Mouse (Mus musculus) intestine, postnatal 0 days (tissue): ENCODE results near the gene Adgrl2. TPM values are rescaled to one million over a fixed set of nuclear protein-coding genes. Genes with fewer than 3 reads are reported as not detected.

Experiments
- ATAC-seq: fragments of 200-750 bp; cut with Nextera tagmentation; 2 replicates; pipeline ENCODE4 v1.8.0; 2017; ENCODE audit warnings: mild to moderate bottlenecking, moderate TSS enrichment, moderate library complexity
- H3K27ac ChIP-seq: fragments of 300-500 bp; sonication (generic); 2 replicates; pipeline ENCODE4 v1.5.1; 2014; ENCODE audit warnings: mild to moderate bottlenecking, low read depth, low read length, moderate library complexity
- H3K27me3 ChIP-seq: fragments of 300-500 bp; sonication (generic); replicated peaks from 2 replicates; pipeline ENCODE4 v1.6.1; 2014; ENCODE audit warnings: low read length, mixed read lengths; ENCODE audit not compliant: control insufficient read depth, insufficient read depth
- H3K36me3 ChIP-seq: fragments of 300-500 bp; sonication (generic); 2 replicates; pipeline ENCODE4 v1.6.1; 2014; ENCODE audit warnings: mild to moderate bottlenecking, moderate library complexity; ENCODE audit not compliant: control insufficient read depth, insufficient read depth
- H3K4me1 ChIP-seq: fragments of 300-500 bp; sonication (generic); replicated peaks from 2 replicates; pipeline ENCODE4 v1.6.1; 2014; ENCODE audit warnings: antibody characterized with exemption, low read length, mixed read lengths; ENCODE audit not compliant: control insufficient read depth, insufficient read depth
- H3K4me2 ChIP-seq: fragments of 300-500 bp; sonication (generic); replicated peaks from 2 replicates; pipeline ENCODE4 v1.6.1; 2014; ENCODE audit warnings: low read depth, mild to moderate bottlenecking, moderate library complexity
- H3K4me3 ChIP-seq: fragments of 300-500 bp; sonication (generic); 2 replicates; pipeline ENCODE4 v1.5.1; 2014; ENCODE audit warnings: low read depth, low read length
- H3K9ac ChIP-seq: fragments of 300-500 bp; sonication (generic); 2 replicates; pipeline ENCODE4 v1.6.1; 2014; ENCODE audit warnings: mild to moderate bottlenecking, low read depth, low read length
- H3K9me3 ChIP-seq: fragments of 300-500 bp; sonication (generic); 2 replicates; pipeline ENCODE4 v1.6.1; 2016; ENCODE audit warnings: mixed run types; ENCODE audit not compliant: control insufficient read depth
- CTCF ChIP-seq: sonication (generic); IDR thresholded peaks from 2 replicates; pipeline ENCODE4 v1.5.1; 2016; ENCODE audit warnings: low read depth, mild to moderate bottlenecking, control low read depth, antibody characterized with exemption, moderate library complexity
- WGBS: fragments of 180-500 bp; shearing (Covaris S2); extraction: QIAGEN DNeasy Blood & Tissue Kit; methylation state at CpG from one replicate; pipeline ENCODE4 v1.1.7; 2014; 5-methylcytosine and 5-hydroxymethylcytosine counted together
- polyA plus RNA-seq: library from polyadenylated mRNA; unstranded; fragments of >200 nt; fragmentation: Nextera tagmentation; extraction: Ambion mirVana; gene quantifications from 2 replicates; pipeline ENCODE4 v1.2.1, GENCODE M21; 2015

Adgrl2 gene
- polyA plus RNA-seq, 1 experiment from 2014 or later, result 20.4 TPM

DNA sequence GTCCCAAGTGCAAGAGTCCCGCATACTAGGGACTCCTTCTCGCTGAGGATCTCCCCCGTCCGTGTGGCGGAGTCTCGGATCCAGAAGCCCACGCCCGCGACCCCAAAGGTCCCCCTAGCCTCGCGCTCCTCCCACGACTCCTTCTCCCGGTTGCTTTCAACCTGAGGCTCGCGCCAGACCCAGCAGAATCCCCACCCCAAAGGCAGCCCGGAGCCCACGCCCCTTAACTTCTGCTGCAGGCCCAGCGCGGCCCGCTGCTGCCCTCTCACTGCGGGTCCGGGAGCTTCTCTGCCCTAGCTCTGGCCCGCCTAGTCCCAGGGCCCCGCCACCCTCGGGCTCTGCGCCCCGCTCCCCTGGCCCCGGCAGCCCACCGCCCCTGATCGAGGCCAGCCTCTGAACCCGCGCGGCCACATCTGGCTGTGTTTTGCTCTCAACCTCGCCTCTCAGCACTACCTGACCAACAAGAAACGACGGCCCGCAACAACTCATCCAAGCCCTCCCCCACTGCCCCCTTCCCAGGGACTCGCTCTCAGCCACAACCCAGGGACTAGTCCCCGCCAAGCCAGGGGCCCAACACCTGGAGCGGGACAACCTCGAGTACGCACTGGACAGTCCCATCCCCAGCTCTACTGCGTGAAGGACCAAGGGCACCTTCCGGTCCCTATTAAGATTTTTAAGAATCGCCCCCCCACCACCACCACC, 2.6 kb downstream of the Adgrl2 start:
- no peaks in the 10 kb centered on the region for H3K9me3 ChIP-seq
- peak overlapping the region; percentile 78 for H3K9ac ChIP-seq
- no peaks in the 10 kb centered on the region for H3K27me3 ChIP-seq
- TF ChIP-seq CTCF, result peak; percentile 95
- H3K4me2 ChIP-seq, result peak overlapping the region; percentile 94
- ATAC-seq, result peak; percentile 53; the same call in 1 of the 2 replicates
- peak overlapping the region; percentile 70 for H3K4me3 ChIP-seq
- no peaks in the 10 kb centered on the region for H3K36me3 ChIP-seq
- WGBS, result 1% methylated on average over 45 of the region's 45 CpGs
- H3K4me1 ChIP-seq, result no peaks in the 10 kb centered on the region
- peak overlapping the region; percentile 93 for H3K27ac ChIP-seq

DNA sequence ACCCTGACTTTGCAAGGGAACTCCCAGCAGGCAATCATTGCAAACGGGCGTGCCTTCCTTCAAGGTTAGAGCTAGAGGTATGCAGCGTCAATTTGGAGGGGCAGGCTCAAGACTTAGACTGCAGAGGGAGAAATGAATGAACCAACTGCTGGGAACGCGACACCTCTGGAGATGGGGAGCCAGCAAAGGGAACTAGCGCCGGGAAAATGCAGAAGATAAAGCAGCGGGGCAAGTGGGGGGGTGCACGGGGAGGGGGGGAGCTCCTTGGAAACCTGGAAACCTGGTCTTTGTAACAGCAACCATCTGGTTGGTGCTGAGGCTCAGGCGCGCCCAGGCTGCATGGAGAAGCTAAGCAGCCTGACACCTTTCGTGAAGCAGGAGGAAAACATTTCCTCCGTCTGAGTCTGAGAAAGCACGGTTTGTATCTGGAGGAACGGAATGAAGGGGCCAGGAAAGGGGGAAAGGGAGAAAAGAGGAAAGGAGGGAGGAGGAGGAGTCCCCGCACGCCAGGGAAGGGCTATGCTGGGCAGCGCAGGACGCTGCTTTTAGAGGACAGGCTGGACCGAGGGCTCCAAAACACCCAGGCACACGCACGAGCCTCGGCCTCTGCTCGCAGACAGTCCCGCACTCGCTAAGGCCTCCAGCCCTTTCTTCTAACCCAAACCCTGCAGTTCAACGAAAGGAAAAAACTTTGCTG, 3.3 kb downstream of the Adgrl2 start:
- WGBS, result under 1% methylated on average over 27 of the region's 27 CpGs

DNA sequence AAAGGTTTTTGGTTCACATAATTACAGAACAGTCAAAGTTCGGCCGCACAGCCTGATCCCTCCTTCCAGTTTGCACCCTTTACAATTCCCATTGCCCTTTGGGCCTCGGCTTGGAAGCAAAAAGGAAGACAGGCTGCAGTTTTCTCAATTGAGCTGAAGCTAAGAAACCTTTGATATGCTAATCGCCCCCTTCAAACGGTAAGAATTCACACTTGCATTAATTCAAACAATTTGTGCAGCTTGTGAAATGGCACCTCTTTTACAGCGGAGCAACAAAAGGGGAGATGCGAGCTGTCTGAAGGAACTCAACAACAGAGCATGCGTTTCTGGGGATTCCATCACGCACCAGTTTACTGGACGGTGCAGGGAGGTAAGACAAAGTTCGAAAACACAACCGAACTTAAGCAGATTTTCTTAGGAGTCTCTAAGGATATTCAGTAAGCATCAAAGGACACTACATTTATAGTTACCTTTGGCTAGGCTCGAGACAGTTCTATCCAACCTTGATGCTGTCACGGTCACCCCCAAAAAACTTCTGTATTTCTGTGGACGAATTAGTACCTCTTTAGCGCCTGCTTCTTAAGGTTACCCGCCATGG, 4.0 kb downstream of the Adgrl2 start:
- no peak for TF ChIP-seq CTCF
- H3K9me3 ChIP-seq, result no peaks in the 10 kb centered on the region
- no peaks in the 10 kb centered on the region for H3K27me3 ChIP-seq
- H3K4me3 ChIP-seq, result peak overlapping the region; percentile 70
- H3K4me1 ChIP-seq, result no peaks in the 10 kb centered on the region
- no peak for ATAC-seq
- peak overlapping the region; percentile 94 for H3K4me2 ChIP-seq
- WGBS, result 14% methylated on average over 17 of the region's 17 CpGs
- H3K27ac ChIP-seq, result no peak overlapping the region
- H3K36me3 ChIP-seq, result no peaks in the 10 kb centered on the region
- peak overlapping the region; percentile 78; the same call in 1 of the 2 replicates for H3K9ac ChIP-seq

More for the DNA sequence above, 3.3 kb downstream of the Adgrl2 start:
- peak overlapping the region; percentile 93 for H3K27ac ChIP-seq
- ATAC-seq, result no peak
- H3K4me3 ChIP-seq, result peak overlapping the region; percentile 70
- peak overlapping the region; percentile 78 for H3K9ac ChIP-seq
- H3K36me3 ChIP-seq, result no peaks in the 10 kb centered on the region
- no peaks in the 10 kb centered on the region for H3K27me3 ChIP-seq
- H3K4me1 ChIP-seq, result no peaks in the 10 kb centered on the region
- H3K9me3 ChIP-seq, result no peaks in the 10 kb centered on the region
- no peak for TF ChIP-seq CTCF
- H3K4me2 ChIP-seq, result peak overlapping the region; percentile 94

DNA sequence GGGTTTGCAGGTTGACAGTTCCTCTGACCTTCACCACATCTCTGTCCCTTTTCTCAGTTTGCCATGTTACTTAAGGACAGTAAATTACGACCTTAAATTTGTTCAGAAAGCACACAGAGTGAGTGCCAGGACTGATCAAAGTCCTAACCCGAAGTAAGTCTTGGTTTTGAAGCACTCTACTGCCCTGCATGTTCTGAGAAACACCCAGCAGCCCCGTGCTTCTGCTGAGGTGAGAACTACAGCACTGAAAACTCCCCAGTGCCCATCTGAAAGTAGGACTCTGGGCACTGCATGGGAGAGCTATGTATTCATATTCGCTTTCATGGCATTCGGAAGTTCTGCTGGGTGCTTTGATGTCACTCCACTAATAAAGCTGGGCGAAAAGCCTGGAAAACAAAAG, 6.0 kb downstream of the Adgrl2 start:
- no peaks in the 10 kb centered on the region for H3K27me3 ChIP-seq
- H3K4me2 ChIP-seq, result no peak overlapping the region
- no peak overlapping the region for H3K27ac ChIP-seq
- no peak overlapping the region for H3K4me3 ChIP-seq
- ATAC-seq, result no peak
- H3K36me3 ChIP-seq, result no peaks in the 10 kb centered on the region
- TF ChIP-seq CTCF, result no peak
- 47% methylated on average over 6 of the region's 6 CpGs for WGBS
- H3K9me3 ChIP-seq, result no peaks in the 10 kb centered on the region
- H3K4me1 ChIP-seq, result no peaks in the 10 kb centered on the region
- no peak overlapping the region for H3K9ac ChIP-seq

DNA sequence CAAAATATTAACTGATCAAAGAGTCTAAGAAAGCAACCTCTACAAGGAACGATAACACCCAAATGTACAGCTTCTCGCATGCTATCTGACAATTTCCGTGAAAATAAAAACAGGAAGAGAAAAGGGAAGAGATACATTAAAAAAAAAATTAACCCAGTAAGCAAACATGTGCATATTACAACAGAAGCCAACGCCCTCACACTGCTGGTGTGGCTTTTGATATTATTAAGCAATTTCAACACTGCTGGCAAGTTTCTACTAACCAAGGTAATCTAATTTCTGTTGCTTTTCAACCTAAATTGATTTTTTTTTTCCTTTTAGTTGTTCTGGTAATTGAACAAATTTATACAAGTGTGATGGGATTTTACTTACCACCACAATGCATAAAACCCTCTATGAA, 8.0 kb downstream of the Adgrl2 start:
- Histone ChIP-seq H3K36me3 (no peaks in the 10 kb centered on the region), H3K9ac (no peak overlapping the region), H3K9me3 (no peaks in the 10 kb centered on the region), H3K4me3 (no peak overlapping the region), H3K27me3 (no peaks in the 10 kb centered on the region), H3K27ac (no peak overlapping the region), H3K4me1 (no peaks in the 10 kb centered on the region), H3K4me2 (0 out of 2 replicates have a peak overlapping the region, but pooled peaks have one; percentile 13)
- no peak for TF ChIP-seq CTCF
- no peak for ATAC-seq
- WGBS, result 44% methylated on average over 4 of the region's 4 CpGs

DNA sequence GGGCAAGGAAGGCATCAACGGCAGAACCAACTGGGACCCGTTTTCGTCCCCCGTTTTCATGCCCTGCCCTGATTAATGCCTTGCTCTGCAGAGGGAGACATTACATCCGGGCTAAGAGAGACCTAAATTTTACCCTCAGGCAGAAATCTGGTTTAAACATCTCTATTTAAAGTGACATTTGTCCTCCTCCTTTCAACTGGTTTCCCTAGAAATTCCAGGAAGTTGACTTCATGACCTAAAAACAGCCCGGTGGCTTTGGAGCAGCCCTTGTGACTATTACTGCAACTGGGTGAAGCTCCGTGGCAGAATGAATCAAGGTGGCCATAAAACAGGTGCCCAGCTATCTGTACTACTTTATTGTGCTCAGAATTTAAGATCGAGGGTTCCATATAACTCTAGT, 8.6 kb downstream of the Adgrl2 start:
- no peak for TF ChIP-seq CTCF
- H3K4me1 ChIP-seq, result no peaks in the 10 kb centered on the region
- H3K27ac ChIP-seq, result no peak overlapping the region
- H3K36me3 ChIP-seq, result no peaks in the 10 kb centered on the region
- no peaks in the 10 kb centered on the region for H3K9me3 ChIP-seq
- no peak overlapping the region for H3K9ac ChIP-seq
- no peak for ATAC-seq
- H3K4me3 ChIP-seq, result no peak overlapping the region
- WGBS, result 54% methylated on average over 8 of the region's 8 CpGs
- H3K27me3 ChIP-seq, result no peaks in the 10 kb centered on the region
- peak overlapping the region; percentile 13; the same call in 1 of the 2 replicates for H3K4me2 ChIP-seq
